Mouse (Mus musculus) ES-E14 (cell line): ENCODE measurements at regions not wholly inside any gene's neighbourhood (a gene's known extent, or its start where the extent isn't known, plus 50 kb on each side); places are given as distances from the start of the nearest gene placed in this dataset.

Experiments used
- DNase-seq: peaks from one replicate; pipeline ENCODE4 v3.0.0-alpha.2; 2013; ENCODE audit warnings: low read depth, low spot score
- H3K27ac ChIP-seq: 2 replicates; pipeline ENCODE4 v1.5.1; 2012; ENCODE audit warnings: low read depth, mild to moderate bottlenecking, low read length, moderate library complexity, mixed read lengths; ENCODE audit not compliant: poor library complexity, insufficient read depth, severe bottlenecking
- H3K36me3 ChIP-seq: 2 replicates; pipeline ENCODE4 v1.6.1; 2012; ENCODE audit warnings: mild to moderate bottlenecking, low read length, moderate library complexity, mixed read lengths; ENCODE audit not compliant: control insufficient read depth, poor library complexity, insufficient read depth, severe bottlenecking
- H3K4me1 ChIP-seq, 2 experiments: fragments of 150-350 bp in 1 of 2; sonication (generic) in 1 of 2; 2 replicates each; pipeline ENCODE4 v1.6.1; 2012; ENCODE audit warnings: low read length in 2 of 2, mild to moderate bottlenecking in 1 of 2, mixed read lengths in 1 of 2; ENCODE audit not compliant: control insufficient read depth in 2 of 2, insufficient read depth in 2 of 2, poor library complexity in 1 of 2
- H3K4me3 ChIP-seq, 2 experiments: fragments of 150-350 bp in 1 of 2; sonication (generic) in 1 of 2; 2 replicates each; pipeline ENCODE4 v1.5.1; 2012; ENCODE audit warnings: low read length in 2 of 2, low read depth in 1 of 2, mild to moderate bottlenecking in 1 of 2, mixed read lengths in 1 of 2; ENCODE audit not compliant: insufficient read depth in 1 of 2, poor library complexity in 1 of 2, severe bottlenecking in 1 of 2
- H3K9ac ChIP-seq: 2 replicates; pipeline ENCODE4 v1.6.1; 2012; ENCODE audit warnings: low read depth, mild to moderate bottlenecking, low read length, mixed read lengths; ENCODE audit not compliant: poor library complexity, insufficient read depth, severe bottlenecking
- H3K9me3 ChIP-seq: fragments of 150-350 bp; sonication (generic); 2 replicates; pipeline ENCODE4 v1.6.1; 2012; ENCODE audit warnings: low read depth, mild to moderate bottlenecking, low read length; ENCODE audit not compliant: control insufficient read depth, insufficient read depth
- CHD2 ChIP-seq: IDR thresholded peaks from 2 replicates; pipeline ENCODE4 v1.6.1; 2014; ENCODE audit warnings: mild to moderate bottlenecking, low read depth, low read length, inconsistent platforms
- HCFC1 ChIP-seq: IDR thresholded peaks from 2 replicates; pipeline ENCODE4 v1.6.1; 2012; ENCODE audit warnings: low read length, inconsistent platforms, borderline replicate concordance; ENCODE audit not compliant: insufficient read depth
- MAFK ChIP-seq: IDR thresholded peaks from 2 replicates; pipeline ENCODE4 v1.6.1; 2014; ENCODE audit warnings: mild to moderate bottlenecking, low read depth, low read length, inconsistent platforms; ENCODE audit not compliant: insufficient read depth
- ZC3H11A ChIP-seq: IDR thresholded peaks from 2 replicates; pipeline ENCODE4 v1.6.1; 2012; ENCODE audit warnings: low read depth, mild to moderate bottlenecking, inconsistent platforms, low read length, borderline replicate concordance
- ZNF384 ChIP-seq: IDR thresholded peaks from 2 replicates; pipeline ENCODE4 v1.6.1; 2012; ENCODE audit warnings: low read depth, low read length, inconsistent platforms
- in situ Hi-C, 2 experiments: fragments of 600-800 bp; cut with MboI; formaldehyde crosslinking; loops; one replicate each; pipeline ENCODE4 v1.15.1; 2025; ENCODE audit warnings: low sequenced_read_pairs in 2 of 2, inconsistent platforms in 1 of 2; ENCODE audit not compliant: unreplicated experiment in 2 of 2

DNA sequence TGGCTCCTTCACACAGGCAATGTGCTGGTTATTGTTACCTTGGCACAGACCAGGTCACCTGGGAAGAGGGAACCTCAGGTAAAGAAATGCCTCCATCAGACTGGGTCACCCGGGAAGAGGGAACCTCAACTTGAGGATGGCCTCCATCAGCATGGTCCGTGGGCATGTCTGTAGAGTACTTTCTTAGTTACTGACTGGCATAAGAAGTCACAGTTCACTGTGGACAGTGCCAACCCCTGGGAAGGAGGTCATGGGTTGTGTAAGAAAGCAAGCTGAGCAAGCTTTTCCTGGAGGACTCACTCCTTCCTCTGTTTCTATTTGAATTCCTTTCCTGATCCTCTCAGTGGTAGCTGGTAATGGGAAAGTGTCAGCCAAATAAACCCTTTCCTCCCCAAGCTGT lies 70.0 kb downstream of the Zbtb18 start:
- H3K36me3 ChIP-seq, result no peaks in the 10 kb centered on the region
- no peaks in the 10 kb centered on the region for H3K4me1 ChIP-seq
- TF ChIP-seq HCFC1, result no peak
- TF ChIP-seq MAFK, result no peak
- no peak for TF ChIP-seq CHD2
- TF ChIP-seq ZNF384, result no peak
- no peak for TF ChIP-seq ZC3H11A
- in situ Hi-C loops, result no loop called here
- no peak for DNase-seq
- no peaks in the 10 kb centered on the region for H3K9me3 ChIP-seq
- no peak overlapping the region for H3K4me3 ChIP-seq
- no peak overlapping the region for H3K9ac ChIP-seq
- no peak overlapping the region for H3K27ac ChIP-seq

DNA sequence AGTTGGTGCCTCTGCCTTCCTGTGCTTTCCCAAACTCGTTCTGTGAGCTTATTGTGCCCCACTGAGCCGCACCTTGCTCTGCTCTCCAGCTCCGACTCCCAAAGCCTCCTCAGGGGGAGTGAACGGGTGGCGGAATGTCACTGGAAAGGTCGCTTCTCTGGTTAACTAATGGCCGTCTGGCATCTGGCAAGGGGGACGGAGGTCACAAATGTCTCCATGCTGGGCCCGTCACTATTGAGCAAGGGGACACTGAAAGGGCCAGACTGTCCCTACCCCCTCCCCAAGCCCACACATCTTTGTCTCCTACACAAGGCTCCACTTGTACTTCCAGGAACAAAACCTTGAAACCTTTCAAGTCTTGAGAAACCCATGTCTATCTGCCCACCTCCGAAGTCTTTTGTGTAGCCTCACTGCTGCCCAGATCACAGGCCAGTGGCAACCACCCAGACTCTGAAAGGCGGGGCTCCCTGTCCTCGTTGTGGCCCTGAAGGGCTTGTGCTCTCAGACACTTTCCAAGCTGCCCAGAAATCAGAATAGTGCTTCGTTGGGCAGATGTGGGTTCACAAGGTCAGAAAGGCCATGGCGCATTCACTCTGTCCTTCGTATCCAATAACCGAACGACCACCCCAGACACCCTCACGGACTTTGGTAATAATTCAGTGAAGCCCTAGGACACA lies 75.9 kb downstream of the Zbtb18 start:
- in situ Hi-C loops, result no loop called here
- DNase-seq, result no peak

DNA sequence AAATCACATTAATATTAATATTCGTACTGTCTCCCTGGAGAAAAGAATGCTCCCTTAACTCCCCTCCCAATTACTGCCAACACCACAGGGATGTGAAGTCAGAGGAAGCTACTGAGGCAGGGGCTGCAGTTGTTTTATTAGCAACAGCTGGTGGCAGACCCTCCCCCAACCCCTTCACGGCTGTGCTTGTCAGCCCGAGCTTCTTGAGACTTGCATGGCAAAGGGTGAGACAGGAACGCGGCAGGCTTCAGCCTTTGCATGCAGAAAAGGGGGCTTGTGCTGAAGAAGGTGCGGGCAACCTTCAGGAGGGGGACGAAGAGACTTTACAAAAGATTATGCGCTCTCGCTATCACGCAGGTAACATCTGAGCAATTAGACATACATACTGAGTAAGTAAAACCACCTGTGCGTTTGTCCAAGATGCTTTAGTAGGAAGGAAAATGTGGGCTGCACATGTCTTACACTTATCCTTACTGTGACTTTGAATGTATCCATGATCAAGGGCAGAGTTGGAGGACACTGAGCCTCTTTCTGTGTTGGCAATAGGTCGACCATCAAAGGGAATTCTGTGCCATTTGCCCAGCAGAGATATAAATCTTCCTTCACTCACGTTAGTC lies 76.9 kb downstream of the Zbtb18 start:
- Histone ChIP-seq H3K4me1 (no peaks in the 10 kb centered on the region), H3K27ac (no peak overlapping the region), H3K36me3 (no peaks in the 10 kb centered on the region), H3K9me3 (no peaks in the 10 kb centered on the region), H3K4me3 (no peak overlapping the region), H3K9ac (no peak overlapping the region)
- TF ChIP-seq MAFK (no peak), CHD2 (no peak), ZC3H11A (no peak), ZNF384 (no peak), HCFC1 (no peak)
- DNase-seq, result no peak
- in situ Hi-C loops, result no loop called here

More for the DNA sequence above, 75.9 kb downstream of the Zbtb18 start:
- Histone ChIP-seq H3K4me3 (no peak overlapping the region), H3K27ac (no peak overlapping the region), H3K9ac (no peak overlapping the region), H3K4me1 (no peaks in the 10 kb centered on the region), H3K36me3 (no peaks in the 10 kb centered on the region), H3K9me3 (no peaks in the 10 kb centered on the region)
- TF ChIP-seq ZC3H11A (no peak), ZNF384 (no peak), MAFK (no peak), CHD2 (no peak), HCFC1 (no peak)

DNA sequence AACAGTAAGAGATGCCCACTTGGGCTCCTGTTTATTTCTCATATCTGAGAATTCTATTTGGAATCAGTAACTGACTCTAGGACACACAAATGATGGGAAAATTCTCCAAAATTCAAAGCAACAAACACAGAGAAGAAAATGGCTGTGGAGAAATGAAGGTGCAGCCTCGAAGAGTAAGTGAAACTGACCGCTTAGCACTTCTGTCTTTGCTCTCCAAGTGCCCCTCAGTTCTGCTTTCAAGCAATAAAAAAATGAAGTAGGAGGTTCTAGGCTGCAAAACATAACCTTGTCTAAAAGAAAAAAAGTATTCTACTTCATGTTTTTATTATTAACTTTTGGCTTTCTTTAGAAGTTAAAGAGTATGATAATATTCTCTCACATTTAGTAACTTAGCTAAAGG lies 79.0 kb downstream of the Zbtb18 start:
- TF ChIP-seq HCFC1 (no peak), MAFK (no peak), ZNF384 (no peak), CHD2 (no peak)
- Histone ChIP-seq H3K9ac (no peak overlapping the region), H3K4me1 (no peaks in the 10 kb centered on the region), H3K36me3 (no peaks in the 10 kb centered on the region), H3K9me3 (no peaks in the 10 kb centered on the region), H3K4me3 (no peak overlapping the region), H3K27ac (no peak overlapping the region)
- no peak for DNase-seq
- in situ Hi-C loops, result no loop called here

DNA sequence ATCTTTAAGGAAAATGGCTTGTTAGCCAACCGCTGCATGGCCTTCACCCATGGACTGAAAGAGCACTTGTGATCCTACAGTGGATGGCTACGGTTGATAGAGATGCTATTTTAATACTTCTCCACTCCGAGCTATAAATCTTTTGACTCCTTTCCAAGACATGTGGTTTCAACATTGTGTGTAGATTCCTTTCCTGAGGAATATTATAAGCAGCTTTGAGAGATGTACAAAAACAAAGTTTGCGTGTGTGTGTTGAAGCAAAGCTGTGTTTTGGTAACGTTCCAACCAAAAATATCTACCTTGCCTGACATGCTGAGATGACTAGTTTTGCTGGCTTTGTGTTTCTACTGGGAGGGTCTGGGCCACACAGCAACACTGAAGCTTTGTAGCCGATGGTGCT lies 83.0 kb downstream of the Zbtb18 start:
- H3K9me3 ChIP-seq, result no peaks in the 10 kb centered on the region
- no peak overlapping the region for H3K4me3 ChIP-seq
- H3K36me3 ChIP-seq, result no peaks in the 10 kb centered on the region
- no peaks in the 10 kb centered on the region for H3K4me1 ChIP-seq
- no peak overlapping the region for H3K9ac ChIP-seq
- DNase-seq, result no peak
- in situ Hi-C loops, result no loop called here
- TF ChIP-seq MAFK (no peak), ZC3H11A (no peak), ZNF384 (no peak), CHD2 (no peak), HCFC1 (no peak)
- H3K27ac ChIP-seq, result no peak overlapping the region
